Mouse (Mus musculus) neural tube, embryonic 11.5 days (tissue): ENCODE data around the gene Inpp5d. TPM values are rescaled to one million over a fixed set of nuclear protein-coding genes. Genes with fewer than 3 reads are reported as not detected.

Experiments used
- polyA plus RNA-seq: library from polyadenylated mRNA; unstranded; fragments of >200 nt; fragmentation: Nextera tagmentation; extraction: Ambion mirVana; gene quantifications from 2 replicates; pipeline ENCODE4 v1.2.1, GENCODE M21; 2014

Gene Inpp5d
- polyA plus RNA-seq, 1 experiment from 2014 or later: 4.6 TPM

Other genes starting within 250 kb of the Inpp5d start
- gene Kcnj13, start 225.6 kb upstream of the Inpp5d start, polyA plus RNA-seq: 0.46 TPM in 1 of 2 replicates, not detected in the other
- not detected in 2 replicates for gene Snorc, start 150.0 kb upstream of the Inpp5d start, polyA plus RNA-seq
- gene Neu2, start 110.4 kb upstream of the Inpp5d start, polyA plus RNA-seq: not detected in 2 replicates
- gene Ngef, start 46.4 kb upstream of the Inpp5d start, polyA plus RNA-seq: 1.6 and 1.9 TPM in 2 replicates
- 38.0 and 40.8 TPM in 2 replicates for gene Atg16l1, start 135.6 kb downstream of the Inpp5d start, polyA plus RNA-seq
- gene Sag, start 183.4 kb downstream of the Inpp5d start, polyA plus RNA-seq: 1.8 and 2.2 TPM in 2 replicates
- 39.7 and 40.1 TPM in 2 replicates for gene Dgkd, start 233.0 kb downstream of the Inpp5d start, polyA plus RNA-seq